Mouse (Mus musculus): ENCODE results near the gene Cdk12. TPM values are rescaled to one million over a fixed set of nuclear protein-coding genes. Genes with fewer than 3 reads are reported as not detected.
"Not testable (repeated sequence)": the region's sequence is repeated elsewhere in the genome, so short reads cannot be mapped to it uniquely, and the experiment has no call there.

Gene Cdk12
- total RNA-seq (2017): 68.2 and 73.3 TPM in 2 replicates

DNA sequence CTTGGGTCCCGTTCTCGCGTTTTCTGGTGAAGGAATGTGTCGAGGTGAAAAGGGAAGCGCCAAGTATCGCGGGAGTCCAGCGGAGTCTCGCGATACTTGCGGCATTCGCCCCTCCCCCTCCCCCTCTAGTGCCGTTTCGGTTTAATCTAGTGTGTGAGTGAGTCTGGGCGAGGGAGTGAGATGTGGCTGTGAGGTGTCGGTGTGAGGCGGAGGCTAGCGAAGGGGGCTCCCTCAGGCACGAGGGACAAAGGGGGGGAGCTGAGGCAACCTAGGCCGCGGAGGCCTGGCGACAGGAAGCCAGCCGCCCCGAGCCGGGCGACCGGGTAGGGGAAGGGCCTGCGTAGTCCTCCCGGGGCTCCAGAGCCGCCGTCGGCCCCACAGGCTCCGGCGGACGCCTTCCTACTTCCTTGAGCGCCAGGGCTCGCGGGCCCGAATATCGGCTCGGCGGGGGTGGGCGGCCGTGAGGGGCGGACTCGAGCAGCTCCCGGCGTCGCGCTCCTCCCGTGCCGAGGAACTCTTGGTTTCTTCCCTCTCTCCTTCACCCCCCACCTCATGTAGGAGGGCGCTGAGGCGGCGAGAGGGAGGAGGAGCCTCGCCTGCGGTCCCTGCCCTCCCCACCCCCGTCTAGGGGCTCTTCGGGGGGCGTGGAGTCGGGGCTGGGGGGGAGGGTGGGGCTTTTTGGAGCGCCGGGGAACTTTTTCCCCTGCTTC lies at the start of gene Cdk12:
Gene Cdk12, plus strand, starts transcription at position 419 of the 710 bp plus-strand sequence.
- peak; percentile 87 to 89 for ATAC-seq (replicated peaks in 1 of 2; ENCODE audit: insufficient read depth in 1 of 2, low FRiP score in 2 of 2, low TSS enrichment in 1 of 2, low read depth in 1 of 2, poor library complexity in 2 of 2, severe bottlenecking in 2 of 2)

DNA sequence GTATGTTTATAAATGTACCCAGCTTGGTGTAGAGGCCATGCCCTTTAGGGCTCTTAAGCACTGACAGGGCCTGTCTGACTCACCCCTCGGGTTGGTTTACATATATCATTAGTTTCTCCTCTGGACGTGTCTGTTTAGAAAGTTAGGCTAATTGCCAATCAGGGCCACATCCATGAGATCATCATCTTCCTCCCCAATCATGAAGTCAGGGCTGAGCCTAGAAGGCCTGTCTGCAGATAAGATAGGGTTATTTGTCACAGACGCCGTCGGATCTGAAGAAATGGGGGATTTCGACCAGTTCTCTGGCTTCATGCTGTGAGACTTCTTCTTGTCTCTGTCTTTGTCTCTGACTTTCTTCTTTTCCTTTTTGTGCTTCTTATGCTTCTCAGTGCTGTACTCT lies 47.8 kb upstream of the Cdk12 start:
- no peak for ATAC-seq (replicated peaks in 1 of 2; ENCODE audit: insufficient read depth in 1 of 2, low FRiP score in 2 of 2, low TSS enrichment in 1 of 2, low read depth in 1 of 2, poor library complexity in 2 of 2, severe bottlenecking in 2 of 2)

DNA sequence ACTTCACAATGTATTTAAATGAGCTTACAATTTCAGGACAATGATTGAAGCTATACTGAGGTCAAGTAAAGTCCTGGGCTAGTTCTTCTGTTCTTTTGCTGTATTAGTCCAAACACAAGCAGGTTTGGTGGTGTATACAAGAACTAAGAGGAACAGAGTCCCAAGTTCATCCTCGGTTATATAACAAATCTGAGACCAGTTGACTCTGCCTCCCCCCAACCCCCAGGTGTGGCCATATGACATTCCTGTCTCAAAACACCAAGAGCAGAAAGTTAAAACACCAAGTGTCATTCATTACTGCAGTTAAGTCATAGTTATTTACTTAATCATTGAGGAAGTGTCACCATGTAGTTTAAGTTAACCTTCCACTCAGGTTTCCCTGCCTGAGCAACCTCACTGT lies 34.5 kb upstream of the Cdk12 start:
- no peak for ATAC-seq (replicated peaks in 1 of 2; ENCODE audit: insufficient read depth in 1 of 2, low FRiP score in 2 of 2, low TSS enrichment in 1 of 2, low read depth in 1 of 2, poor library complexity in 2 of 2, severe bottlenecking in 2 of 2)

DNA sequence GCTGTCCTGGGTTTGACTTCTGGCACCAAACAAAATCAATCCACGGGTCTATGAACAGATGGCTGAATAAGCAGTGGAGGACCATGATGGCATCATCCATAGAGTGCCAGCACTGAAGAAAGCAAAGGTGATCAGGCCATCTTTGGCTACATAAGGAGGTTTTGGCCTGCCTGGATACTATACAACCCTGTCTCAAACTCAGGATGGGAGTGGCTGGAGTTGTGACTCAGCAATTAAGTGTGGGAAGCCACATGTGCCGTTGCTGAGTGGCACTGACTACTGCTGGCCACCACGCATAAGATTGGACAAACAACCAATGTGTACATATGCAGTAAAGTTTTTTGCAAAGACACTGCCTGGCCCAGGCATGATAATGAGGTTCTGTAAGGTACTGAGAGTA lies 20.7 kb upstream of the Cdk12 start:
- ATAC-seq (replicated peaks in 1 of 2; ENCODE audit: insufficient read depth in 1 of 2, low FRiP score in 2 of 2, low TSS enrichment in 1 of 2, low read depth in 1 of 2, poor library complexity in 2 of 2, severe bottlenecking in 2 of 2): not testable (repeated sequence)

DNA sequence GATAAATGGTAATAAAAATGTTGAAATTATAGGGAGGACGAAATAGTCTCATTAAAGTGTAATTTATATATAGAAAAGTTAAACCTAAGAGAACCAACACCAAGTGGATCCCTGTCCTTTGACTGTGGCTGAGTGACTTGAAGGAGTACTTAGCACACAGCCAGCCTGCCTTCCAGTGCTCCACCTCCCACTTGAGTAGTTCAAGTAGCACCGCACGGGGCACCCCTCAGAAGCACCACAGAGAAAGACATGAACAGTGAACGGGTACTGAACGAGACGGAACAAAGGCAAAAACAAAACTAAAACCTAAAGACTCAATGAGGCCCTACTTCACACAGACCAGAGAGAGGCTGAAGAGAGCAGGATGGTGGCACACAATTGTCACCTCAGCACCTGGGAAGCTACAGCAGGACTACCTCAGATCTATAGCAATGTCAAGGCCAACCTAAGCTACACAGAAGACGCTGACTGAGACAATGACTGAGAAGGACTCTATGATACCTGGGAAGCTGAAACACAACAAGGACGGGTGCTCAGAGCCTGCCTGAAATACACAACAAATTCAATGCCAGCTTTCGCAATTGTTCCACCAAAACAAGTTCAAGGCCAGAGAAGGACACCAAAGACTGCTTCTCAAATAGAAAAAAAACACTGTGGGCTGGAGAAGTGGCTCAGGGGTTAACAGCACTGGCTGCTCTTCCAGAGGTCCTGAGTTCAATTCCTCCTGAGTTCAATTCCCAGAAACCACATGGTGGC lies 15.0 kb upstream of the Cdk12 start:
- ATAC-seq (replicated peaks in 1 of 2; ENCODE audit: insufficient read depth in 1 of 2, low FRiP score in 2 of 2, low TSS enrichment in 1 of 2, low read depth in 1 of 2, poor library complexity in 2 of 2, severe bottlenecking in 2 of 2): no peak

DNA sequence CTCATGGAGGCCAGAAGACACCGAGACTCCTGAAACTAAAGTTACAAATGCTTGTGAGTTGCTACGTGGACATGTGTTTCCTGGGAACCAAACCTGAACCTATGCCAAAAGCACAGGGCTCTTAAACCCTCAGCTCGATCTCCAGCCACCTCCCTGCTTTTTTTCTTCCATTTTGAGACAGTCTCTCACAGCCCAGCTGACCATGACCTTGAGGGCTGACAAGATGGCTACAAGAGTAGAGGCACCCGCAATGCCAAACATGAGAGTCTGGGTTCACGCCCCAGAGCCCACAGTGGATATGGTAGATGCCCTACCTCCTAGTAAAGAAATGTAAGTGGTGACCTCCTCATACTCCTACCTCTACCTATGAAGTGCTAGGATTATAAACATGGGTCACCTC lies 12.0 kb upstream of the Cdk12 start:
- no peak for ATAC-seq (replicated peaks in 1 of 2; ENCODE audit: insufficient read depth in 1 of 2, low FRiP score in 2 of 2, low TSS enrichment in 1 of 2, low read depth in 1 of 2, poor library complexity in 2 of 2, severe bottlenecking in 2 of 2)

DNA sequence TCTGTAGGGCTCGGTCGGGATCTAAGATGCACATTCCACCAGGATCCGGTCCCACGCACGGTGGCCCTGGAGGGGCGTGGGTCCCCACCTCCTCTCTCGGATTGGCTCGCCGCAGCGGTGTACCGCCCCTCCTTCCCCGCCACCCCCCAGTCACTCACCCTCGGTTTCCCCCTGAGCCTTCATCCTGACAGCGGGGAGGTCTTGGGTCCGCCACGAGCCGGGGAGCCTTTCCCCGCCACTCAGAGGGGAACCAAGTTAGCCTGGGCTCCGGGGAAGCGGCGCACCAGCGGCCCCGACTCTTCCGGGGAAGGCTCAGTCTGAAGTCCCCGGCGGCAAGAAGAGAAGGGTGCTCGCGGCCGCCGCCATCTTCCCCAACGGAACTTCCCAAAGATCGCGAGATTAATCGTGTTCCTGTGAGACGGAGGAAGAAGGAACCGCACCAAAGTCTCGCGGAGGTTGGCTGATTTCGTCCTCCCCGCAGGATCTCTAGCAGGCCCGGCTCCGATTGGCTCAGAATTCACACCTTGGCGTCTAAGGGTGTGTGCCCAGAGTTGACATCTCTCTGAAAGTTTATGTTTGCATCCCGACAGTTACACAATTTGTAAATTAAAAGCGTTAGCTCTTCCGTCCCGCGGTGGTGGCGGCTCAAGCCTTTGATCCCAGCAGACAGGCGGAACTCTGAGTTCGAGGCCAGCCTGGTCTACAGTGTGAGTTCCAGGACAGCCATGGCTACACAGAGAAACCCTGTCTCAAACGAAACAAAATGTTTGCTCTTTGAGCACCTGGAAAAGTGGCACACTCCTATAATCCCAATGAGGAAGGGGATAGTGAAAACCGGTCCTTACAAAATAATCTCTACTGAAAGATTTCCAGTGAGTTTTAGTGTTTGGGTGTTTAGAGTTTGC lies 9.7 kb upstream of the Cdk12 start, which contains the start of gene Med1:
Gene Med1, minus strand, starts transcription at position 393 of the 905 bp plus-strand sequence.
- ATAC-seq (replicated peaks in 1 of 2; ENCODE audit: insufficient read depth in 1 of 2, low FRiP score in 2 of 2, low TSS enrichment in 1 of 2, low read depth in 1 of 2, poor library complexity in 2 of 2, severe bottlenecking in 2 of 2): peak; percentile 98

DNA sequence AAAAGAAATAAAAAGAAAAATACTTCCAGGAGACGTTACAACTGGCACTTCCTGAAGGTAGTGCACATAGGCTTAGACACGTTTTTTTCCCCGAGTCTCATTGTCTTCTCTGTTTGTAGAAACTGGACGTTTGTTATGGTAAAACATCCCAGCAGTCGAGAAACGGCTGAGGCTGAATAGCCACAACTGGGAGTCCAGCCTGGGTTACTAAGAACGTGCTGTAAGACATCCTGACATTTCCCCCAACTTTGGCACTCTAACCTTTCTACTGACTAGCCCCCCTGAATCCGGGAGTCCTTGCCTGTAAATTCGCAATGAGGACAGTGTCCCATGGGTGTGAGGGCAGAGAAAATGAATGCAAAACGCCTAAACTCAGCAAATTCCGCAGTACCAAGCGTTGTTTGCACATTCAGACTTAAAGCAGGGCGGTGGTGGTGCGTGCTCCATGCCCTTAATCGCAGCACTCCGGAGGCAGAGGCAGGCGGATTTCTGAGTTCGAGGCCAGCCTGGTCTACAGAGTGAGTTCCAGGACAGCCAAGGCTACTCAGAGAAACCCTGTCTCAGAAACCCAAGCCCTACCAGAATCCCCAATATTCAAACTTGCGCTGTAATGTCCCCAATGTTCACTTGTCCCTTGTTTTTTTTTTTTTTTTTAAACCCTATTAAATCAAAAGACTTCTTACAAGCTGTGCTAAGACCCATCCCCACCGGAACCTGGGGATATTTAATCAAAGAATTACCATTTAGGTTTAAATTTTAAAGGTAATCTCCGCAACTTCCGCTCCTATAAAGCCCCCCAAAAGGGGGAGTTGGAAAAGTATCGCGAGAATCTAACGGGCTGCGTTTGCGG lies 843 bp upstream of the Cdk12 start:
- no peak for ATAC-seq (replicated peaks in 1 of 2; ENCODE audit: insufficient read depth in 1 of 2, low FRiP score in 2 of 2, low TSS enrichment in 1 of 2, low read depth in 1 of 2, poor library complexity in 2 of 2, severe bottlenecking in 2 of 2)

DNA sequence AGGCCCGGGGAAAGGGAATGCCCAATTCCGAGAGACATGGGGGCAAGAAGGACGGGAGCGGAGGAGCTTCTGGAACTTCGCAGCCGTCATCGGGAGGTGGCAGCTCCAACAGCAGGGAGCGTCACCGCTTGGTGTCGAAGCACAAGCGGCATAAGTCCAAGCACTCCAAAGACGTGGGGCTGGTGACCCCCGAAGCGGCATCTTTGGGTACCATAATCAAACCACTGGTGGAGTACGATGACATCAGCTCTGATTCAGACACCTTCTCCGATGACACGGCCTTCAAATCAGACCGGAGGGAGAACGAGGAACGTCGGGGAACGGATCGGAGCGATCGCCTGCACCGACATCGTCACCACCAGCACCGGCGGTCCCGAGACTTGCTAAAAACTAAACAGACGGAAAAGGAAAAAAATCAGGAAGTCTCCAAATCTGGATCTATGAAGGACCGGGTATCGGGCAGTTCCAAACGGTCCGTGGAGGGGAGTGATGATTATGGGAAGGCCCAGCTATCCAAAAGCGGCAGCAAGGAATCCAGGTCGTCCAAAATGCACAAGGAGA lies 572 bp downstream of the Cdk12 start:
- ATAC-seq (replicated peaks in 1 of 2; ENCODE audit: insufficient read depth in 1 of 2, low FRiP score in 2 of 2, low TSS enrichment in 1 of 2, low read depth in 1 of 2, poor library complexity in 2 of 2, severe bottlenecking in 2 of 2): 0 out of 4 replicates have a peak, but pooled peaks of 1 of the 2 experiments have one; percentile 11

DNA sequence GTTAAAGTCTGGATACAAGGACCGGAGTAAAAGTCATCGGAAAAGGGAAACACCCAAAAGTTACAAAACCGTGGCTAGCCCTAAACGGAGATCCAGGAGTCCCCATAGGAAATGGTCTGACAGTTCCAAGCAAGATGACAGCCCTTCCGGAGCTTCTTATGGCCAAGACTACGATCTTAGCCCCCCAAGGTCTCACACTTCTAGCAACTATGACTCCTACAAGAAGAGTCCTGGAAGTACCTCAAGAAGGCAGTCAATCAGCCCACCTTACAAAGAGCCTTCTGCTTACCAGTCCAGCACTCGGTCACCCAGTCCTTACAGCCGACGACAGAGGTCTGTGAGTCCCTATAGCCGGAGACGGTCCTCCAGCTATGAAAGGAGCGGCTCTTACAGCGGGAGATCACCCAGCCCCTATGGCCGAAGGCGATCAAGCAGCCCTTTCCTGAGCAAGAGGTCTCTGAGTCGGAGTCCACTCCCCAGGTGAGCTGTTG lies 1.1 kb downstream of the Cdk12 start:
- ATAC-seq (replicated peaks in 1 of 2; ENCODE audit: insufficient read depth in 1 of 2, low FRiP score in 2 of 2, low TSS enrichment in 1 of 2, low read depth in 1 of 2, poor library complexity in 2 of 2, severe bottlenecking in 2 of 2): no peak

DNA sequence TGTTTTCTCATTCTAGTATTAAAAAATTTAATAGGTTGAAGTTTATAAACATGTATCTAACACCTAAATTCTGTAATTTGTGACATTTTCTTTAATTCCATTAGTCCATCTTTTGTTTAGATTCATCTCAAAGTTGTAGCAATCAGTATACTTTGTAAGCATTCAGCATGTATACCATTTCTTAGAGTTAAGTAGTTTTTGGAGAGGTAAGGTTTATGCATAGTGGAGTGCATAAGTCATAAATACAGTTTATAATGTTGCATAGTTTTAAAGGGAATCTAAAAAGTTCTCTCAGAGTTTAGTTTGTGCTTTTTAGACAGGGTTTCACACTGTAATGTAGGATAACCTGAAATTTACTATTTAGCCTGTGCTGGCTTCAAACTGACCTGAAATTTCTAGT lies 2.6 kb downstream of the Cdk12 start:
- no peak for ATAC-seq (replicated peaks in 1 of 2; ENCODE audit: insufficient read depth in 1 of 2, low FRiP score in 2 of 2, low TSS enrichment in 1 of 2, low read depth in 1 of 2, poor library complexity in 2 of 2, severe bottlenecking in 2 of 2)

DNA sequence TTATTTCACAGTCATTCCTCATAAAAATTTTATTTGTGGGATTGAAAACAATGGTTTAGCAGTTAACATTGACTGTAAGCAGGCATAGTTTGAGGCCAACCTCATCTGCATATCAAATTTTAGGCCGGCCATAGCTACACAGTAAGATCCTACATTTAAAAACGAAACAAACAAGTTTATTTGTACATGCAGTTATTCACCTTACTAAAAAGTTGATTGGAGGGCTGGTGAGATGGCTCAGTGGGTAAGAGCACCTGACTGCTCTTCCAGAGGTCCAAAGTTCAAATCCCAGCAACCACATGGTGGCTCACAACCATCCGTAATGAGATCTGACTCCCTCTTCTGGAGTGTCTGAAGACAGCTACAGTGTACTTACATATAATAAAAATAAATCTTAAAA lies 3.4 kb downstream of the Cdk12 start:
- not testable (repeated sequence) for ATAC-seq (replicated peaks in 1 of 2; ENCODE audit: insufficient read depth in 1 of 2, low FRiP score in 2 of 2, low TSS enrichment in 1 of 2, low read depth in 1 of 2, poor library complexity in 2 of 2, severe bottlenecking in 2 of 2)

DNA sequence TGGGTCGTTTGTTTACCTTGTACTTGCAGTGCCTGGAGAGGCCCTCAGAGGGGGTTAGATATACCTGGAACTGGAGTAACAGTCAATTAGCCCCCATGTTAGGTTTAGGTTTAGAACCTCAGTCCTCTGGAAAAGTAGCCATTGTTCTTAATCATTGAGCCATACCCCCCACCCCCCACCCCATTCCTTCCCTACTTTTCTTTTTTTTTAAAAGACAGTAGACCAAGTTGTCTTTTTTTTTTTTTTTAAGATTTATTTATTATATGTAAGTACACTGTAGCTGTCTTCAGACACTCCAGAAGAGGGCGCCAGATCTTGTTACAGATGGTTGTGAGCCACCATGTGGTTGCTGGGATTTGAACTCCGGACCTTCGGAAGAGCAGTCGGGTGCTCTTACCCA lies 6.8 kb downstream of the Cdk12 start:
- not testable (repeated sequence) for ATAC-seq (replicated peaks in 1 of 2; ENCODE audit: insufficient read depth in 1 of 2, low FRiP score in 2 of 2, low TSS enrichment in 1 of 2, low read depth in 1 of 2, poor library complexity in 2 of 2, severe bottlenecking in 2 of 2)

DNA sequence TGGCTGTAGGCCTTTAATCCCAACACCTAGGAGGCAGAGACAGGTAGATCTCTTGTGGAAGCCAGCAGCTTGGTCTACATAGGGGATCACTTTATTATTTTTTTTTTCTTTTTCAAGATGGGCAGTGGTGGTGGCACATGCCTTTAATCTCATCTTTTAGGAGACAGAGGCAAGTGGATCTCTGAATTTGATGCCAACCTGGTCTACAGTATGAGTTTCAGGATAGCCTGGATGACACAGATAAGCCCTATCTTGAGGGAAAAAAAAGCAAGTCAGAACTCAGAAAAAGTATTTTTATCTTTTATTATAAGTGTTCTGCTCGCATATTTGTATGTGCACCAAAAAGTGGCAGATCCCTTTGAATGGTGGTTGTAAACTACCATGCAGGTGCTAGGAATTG lies 10.5 kb downstream of the Cdk12 start:
- no peak for ATAC-seq (replicated peaks in 1 of 2; ENCODE audit: insufficient read depth in 1 of 2, low FRiP score in 2 of 2, low TSS enrichment in 1 of 2, low read depth in 1 of 2, poor library complexity in 2 of 2, severe bottlenecking in 2 of 2)

DNA sequence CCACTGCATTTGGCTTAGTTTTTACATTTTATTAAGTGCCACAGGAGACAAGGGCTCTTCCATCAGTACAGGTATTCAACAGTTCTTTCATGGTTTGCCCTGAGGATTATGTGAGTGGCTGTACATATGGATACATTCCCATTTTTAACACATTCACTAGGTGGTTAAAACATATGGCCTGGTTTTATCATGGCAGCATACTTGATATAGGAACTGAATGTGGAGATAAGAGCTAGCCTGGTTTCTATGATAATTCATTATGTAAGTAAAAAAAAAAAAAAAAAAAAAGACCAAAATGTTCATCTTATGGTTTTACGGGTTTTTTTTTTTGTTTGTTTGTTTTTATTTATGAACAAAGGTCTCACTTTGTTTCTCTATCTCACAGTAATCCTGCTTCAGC lies 23.5 kb downstream of the Cdk12 start:
- no peak for ATAC-seq (replicated peaks in 1 of 2; ENCODE audit: insufficient read depth in 1 of 2, low FRiP score in 2 of 2, low TSS enrichment in 1 of 2, low read depth in 1 of 2, poor library complexity in 2 of 2, severe bottlenecking in 2 of 2)

DNA sequence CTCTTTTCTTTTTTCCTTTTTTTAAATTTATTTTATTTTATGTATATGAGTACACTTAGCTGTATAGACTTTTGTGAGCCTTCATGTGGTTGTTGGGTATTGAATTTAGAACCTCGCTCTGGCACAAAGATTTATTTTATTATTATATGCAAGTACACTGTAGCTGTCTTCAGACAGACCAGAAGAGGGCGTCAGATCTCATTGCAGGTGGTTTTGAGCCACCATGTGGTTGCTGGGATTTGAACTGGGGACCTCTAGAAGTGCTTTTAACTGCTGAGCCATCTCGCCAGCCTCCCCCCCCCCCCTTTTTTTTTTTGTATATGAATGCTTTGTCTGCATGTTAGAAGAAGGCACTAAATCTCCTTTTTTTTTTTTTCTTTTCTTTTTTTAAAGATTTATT lies 35.6 kb downstream of the Cdk12 start:
- ATAC-seq (replicated peaks in 1 of 2; ENCODE audit: insufficient read depth in 1 of 2, low FRiP score in 2 of 2, low TSS enrichment in 1 of 2, low read depth in 1 of 2, poor library complexity in 2 of 2, severe bottlenecking in 2 of 2): no peak

DNA sequence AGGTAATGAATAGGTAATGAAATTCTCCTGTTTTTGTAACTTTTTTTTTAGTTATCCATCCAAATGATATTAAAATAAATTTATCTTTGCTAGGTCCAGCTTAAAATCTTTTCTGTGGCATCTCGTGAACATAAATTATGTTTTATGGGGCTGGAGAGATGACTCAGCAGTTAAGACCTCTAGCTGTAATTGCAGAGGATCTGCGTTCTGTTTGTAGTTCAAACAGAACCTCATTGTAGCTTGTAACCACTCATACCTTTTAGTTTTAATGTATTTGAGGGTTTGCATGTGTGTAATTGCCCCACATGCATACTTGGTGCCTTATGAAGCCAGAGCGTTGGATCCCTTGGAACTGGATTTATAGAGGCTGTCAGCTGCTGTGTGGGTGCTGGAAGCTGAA lies 36.1 kb downstream of the Cdk12 start:
- no peak for ATAC-seq (replicated peaks in 1 of 2; ENCODE audit: insufficient read depth in 1 of 2, low FRiP score in 2 of 2, low TSS enrichment in 1 of 2, low read depth in 1 of 2, poor library complexity in 2 of 2, severe bottlenecking in 2 of 2)
